Mouse (Mus musculus): ENCODE measurements around the gene Nr4a2. TPM values are rescaled to one million over a fixed set of nuclear protein-coding genes. Genes with fewer than 3 reads are reported as not detected.

Nr4a2 gene
- total and polyA plus RNA-seq, 3 experiments: 2.0 TPM; not detected in 1

GRCm38 (mm10) chr2:57165416-57165815 is 41.6 kb upstream of the Nr4a2 start:
- no peak overlapping the region for H3K4me3 ChIP-seq (ENCODE audit: control insufficient read depth in 1 of 2, insufficient read depth in 1 of 2, low read depth in 2 of 2, low read length in 2 of 2)

GRCm38 (mm10) chr2:57156814-57157213 is 33.0 kb upstream of the Nr4a2 start:
- no peak overlapping the region for H3K27ac ChIP-seq (ENCODE audit: control insufficient read depth, low read depth, low read length)
- H3K79me2 ChIP-seq (ENCODE audit: control insufficient read depth, insufficient read depth, low read length, poor library complexity): no peaks in the 10 kb centered on the region
- no peak overlapping the region for H3K4me3 ChIP-seq (ENCODE audit: control insufficient read depth in 1 of 2, insufficient read depth in 1 of 2, low read depth in 2 of 2, low read length in 2 of 2)
- H3K27me3 ChIP-seq (ENCODE audit: control insufficient read depth in 1 of 2, insufficient read depth in 2 of 2, low read length in 2 of 2): no peaks in the 10 kb centered on the region
- no peak overlapping the region for H3K9ac ChIP-seq (ENCODE audit: control insufficient read depth, low read depth, low read length, poor library complexity, severe bottlenecking)
- no peaks in the 10 kb centered on the region for H3K9me3 ChIP-seq (replicated peaks; ENCODE audit: insufficient read depth, low read length)
- no peaks in the 10 kb centered on the region for H3K4me1 ChIP-seq (ENCODE audit: control insufficient read depth in 1 of 2, insufficient read depth in 2 of 2, low read length in 2 of 2)
- no peak for DNase-seq (ENCODE audit: low read depth, low spot score)
- no peak for TF ChIP-seq BHLHE40 (IDR thresholded peaks at IDR 0.05; ENCODE audit: borderline replicate concordance, low read depth, low read length)
- no peak for TF ChIP-seq ZMIZ1 (IDR thresholded peaks at IDR 0.05; ENCODE audit: low read depth, low read length)
- no peaks in the 10 kb centered on the region for H3K36me3 ChIP-seq (ENCODE audit: control insufficient read depth in 1 of 2, insufficient read depth in 2 of 2, low read length in 2 of 2)

More at GRCm38 (mm10) chr2:57165416-57165815, 41.6 kb upstream of the Nr4a2 start:
- no peak overlapping the region for H3K27ac ChIP-seq (ENCODE audit: control insufficient read depth, low read depth, low read length)
- TF ChIP-seq NELFE (IDR thresholded peaks at IDR 0.05; ENCODE audit: low read depth, low read length): no peak
- TF ChIP-seq USF1 (IDR thresholded peaks at IDR 0.05; ENCODE audit: low read depth, low read length): no peak
- no peak for TF ChIP-seq CHD2 (IDR thresholded peaks at IDR 0.05; ENCODE audit: low read length)
- no peak for TF ChIP-seq CTCF (IDR thresholded peaks at IDR 0.05 in 2 of 3, conservative IDR thresholded peaks at IDR 0.05 in 1 of 3; ENCODE audit: control insufficient read depth in 1 of 3, insufficient read depth in 1 of 3, low read depth in 2 of 3, low read length in 3 of 3, poor library complexity in 1 of 3, severe bottlenecking in 1 of 3)
- TF ChIP-seq TCF12 (IDR thresholded peaks at IDR 0.05; ENCODE audit: low read depth, low read length): peak; percentile 46; the same call in 1 of the 2 replicates
- no peak for TF ChIP-seq MYC (IDR thresholded peaks at IDR 0.05; ENCODE audit: low read depth, low read length)
- no peak for TF ChIP-seq MEF2A (IDR thresholded peaks at IDR 0.05; ENCODE audit: extremely low read depth, insufficient replicate concordance, low read depth, low read length, poor library complexity, severe bottlenecking)
- peak; percentile 49; the same call in 1 of the 2 replicates for TF ChIP-seq GATA1 (IDR thresholded peaks at IDR 0.05; ENCODE audit: low read depth, low read length)
- no peak for TF ChIP-seq CHD1 (IDR thresholded peaks at IDR 0.05; ENCODE audit: low read depth, low read length)
- TF ChIP-seq ZNF384 (IDR thresholded peaks at IDR 0.05; ENCODE audit: low read depth, low read length): 0 out of 2 replicates have a peak, but pooled peaks have one; percentile 20
- no peak for TF ChIP-seq USF2 (IDR thresholded peaks at IDR 0.05; ENCODE audit: borderline replicate concordance in 1 of 2, insufficient read depth in 1 of 2, low read depth in 1 of 2, low read length in 2 of 2)
- no peak for TF ChIP-seq UBTF (IDR thresholded peaks at IDR 0.05; ENCODE audit: borderline replicate concordance, insufficient read depth, low read depth, low read length)
- TF ChIP-seq MAX (IDR thresholded peaks at IDR 0.05; ENCODE audit: low read length): no peak
- TF ChIP-seq EP300 (IDR thresholded peaks at IDR 0.05; ENCODE audit: low read depth in 1 of 2, low read length in 2 of 2): peak; percentile 66 to 72
- TF ChIP-seq ETS1 (IDR thresholded peaks at IDR 0.05; ENCODE audit: low read depth, low read length): peak; percentile 30; the same call in 1 of the 2 replicates
- no peak for TF ChIP-seq MAZ (IDR thresholded peaks at IDR 0.05; ENCODE audit: low read depth, low read length)
- TF ChIP-seq E2F4 (IDR thresholded peaks at IDR 0.05; ENCODE audit: borderline replicate concordance, low read depth, low read length): no peak
- no peak for TF ChIP-seq RAD21 (IDR thresholded peaks at IDR 0.05; ENCODE audit: low read depth, low read length)
- peak; percentile 53 for TF ChIP-seq TAL1 (IDR thresholded peaks at IDR 0.05; ENCODE audit: low read length)
- 0 out of 2 replicates have a peak, but pooled peaks have one; percentile 27 for TF ChIP-seq TBP (IDR thresholded peaks at IDR 0.05; ENCODE audit: low read depth, low read length)
- no peak for TF ChIP-seq ZKSCAN1 (IDR thresholded peaks at IDR 0.05; ENCODE audit: low read depth, low read length)
- H3K27me3 ChIP-seq (ENCODE audit: control insufficient read depth in 1 of 2, insufficient read depth in 2 of 2, low read length in 2 of 2): no peaks in the 10 kb centered on the region; a peak in 2 of 4 replicates
- H3K79me2 ChIP-seq (ENCODE audit: control insufficient read depth, insufficient read depth, low read length, poor library complexity): no peaks in the 10 kb centered on the region
- no peak overlapping the region for H3K9ac ChIP-seq (ENCODE audit: control insufficient read depth, low read depth, low read length, poor library complexity, severe bottlenecking)
- no peaks in the 10 kb centered on the region for H3K9me3 ChIP-seq (replicated peaks; ENCODE audit: insufficient read depth, low read length)
- peak; percentile 78 for DNase-seq (ENCODE audit: low read depth, low spot score)
- peaks cover 0 to 9% of the 10 kb centered on the region in 2 experiments; a peak in 2 of 4 replicates for H3K36me3 ChIP-seq (ENCODE audit: control insufficient read depth in 1 of 2, insufficient read depth in 2 of 2, low read length in 2 of 2)
- H3K4me1 ChIP-seq (ENCODE audit: control insufficient read depth in 1 of 2, insufficient read depth in 2 of 2, low read length in 2 of 2): peaks cover 4 to 5% of the 10 kb centered on the region in 2 experiments; a peak in 3 of 4 replicates
